Mouse (Mus musculus) right cerebral cortex, postnatal 36 days (tissue): ENCODE data around the gene Sult2a8.
"Not testable (repeated sequence)": the region's sequence is repeated elsewhere in the genome, so short reads cannot be mapped to it uniquely, and the experiment has no call there.

Experiments
- DNase-seq, 2 experiments: peaks; one replicate each; pipeline ENCODE4 v3.0.0; 2022; ENCODE audit warnings: low spot score in 2 of 2, mixed read lengths in 1 of 2

Gene Sult2a8

GRCm38 (mm10) chr7:14446534-14446933, at the start of gene Sult2a8:
TSS of gene Sult2a8 (minus strand) at chr7:14446769.
- no peak for DNase-seq

DNA sequence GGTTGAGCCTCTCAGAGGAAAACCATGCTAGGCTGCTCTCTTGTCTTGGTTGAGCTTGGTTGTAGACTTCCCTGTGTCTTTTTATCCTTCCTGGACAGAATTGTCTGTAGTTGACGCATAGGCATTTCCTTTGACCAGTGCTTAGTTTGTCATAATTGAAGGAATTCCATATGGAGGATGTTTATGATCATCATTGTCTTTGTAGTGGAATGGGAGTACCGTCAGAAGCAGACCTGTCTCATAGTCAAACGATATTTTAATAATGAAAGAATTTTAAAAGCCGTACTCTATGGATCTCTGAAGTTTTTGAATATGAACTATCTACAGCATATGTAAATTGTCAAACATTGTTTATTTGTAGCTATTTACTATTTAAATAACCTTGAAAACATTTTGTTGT, 47.6 kb upstream of the Sult2a8 start, which contains the start of gene Sult2a7:
TSS of gene Sult2a7 (minus strand) at position 101 of the 400 bp plus-strand sequence.
- no peak for DNase-seq

GRCm38 (mm10) chr7:14492886-14493285, 46.3 kb upstream of the Sult2a8 start:
- DNase-seq = no peak

- no peak for DNase-seq
Observed at GRCm38 (mm10) chr7:14439581-14439980, 7.0 kb downstream of the Sult2a8 start.

- no peak for DNase-seq
Observed at GRCm38 (mm10) chr7:14438484-14438883, 8.1 kb downstream of the Sult2a8 start.

DNA sequence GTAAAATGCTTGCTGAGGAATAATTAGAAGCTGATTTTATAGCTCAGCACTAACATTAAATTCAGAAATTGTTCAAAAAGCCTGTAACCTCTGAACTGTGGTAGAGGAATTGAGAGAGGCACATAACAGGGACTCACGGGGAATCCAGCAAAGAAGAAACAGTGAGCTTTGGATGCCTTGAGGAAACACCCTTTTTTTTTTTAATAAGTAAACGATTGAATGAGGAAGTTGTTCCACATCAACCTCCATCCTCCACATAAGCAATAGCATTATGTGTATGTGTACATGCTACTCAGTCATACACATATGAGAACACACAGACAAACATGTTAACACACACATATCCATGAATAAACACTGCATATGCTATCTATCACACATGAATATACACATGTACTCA, 8.5 kb downstream of the Sult2a8 start:
- DNase-seq = no peak

GRCm38 (mm10) chr7:14399363-14399762, 47.2 kb downstream of the Sult2a8 start:
- not testable (repeated sequence) for DNase-seq

DNA sequence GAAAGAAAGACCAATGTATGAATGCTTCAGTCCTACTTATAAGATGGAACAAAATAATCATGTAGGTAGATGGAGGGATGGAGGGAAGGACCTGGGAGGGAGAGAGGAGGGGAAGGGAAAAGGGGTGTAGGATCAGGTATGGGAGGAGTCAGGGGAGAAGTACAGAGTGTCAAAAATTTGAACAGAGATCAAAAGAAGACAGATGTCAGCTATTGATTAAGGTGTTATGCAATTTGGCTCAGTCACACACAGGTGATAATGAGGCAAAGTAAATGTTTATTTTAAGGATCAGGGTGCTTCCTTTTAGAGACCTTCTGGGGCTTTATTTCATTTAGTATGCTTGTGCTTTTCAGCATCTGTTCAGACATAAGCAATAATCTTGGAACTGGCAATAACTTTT, 50.1 kb downstream of the Sult2a8 start:
- DNase-seq = no peak
